Mouse (Mus musculus): ENCODE measurements around the gene Slc35f1. TPM values are rescaled to one million over a fixed set of nuclear protein-coding genes. Genes with fewer than 3 reads are reported as not detected.

Gene Slc35f1
- polyA plus RNA-seq, 1 experiment, result not detected

DNA sequence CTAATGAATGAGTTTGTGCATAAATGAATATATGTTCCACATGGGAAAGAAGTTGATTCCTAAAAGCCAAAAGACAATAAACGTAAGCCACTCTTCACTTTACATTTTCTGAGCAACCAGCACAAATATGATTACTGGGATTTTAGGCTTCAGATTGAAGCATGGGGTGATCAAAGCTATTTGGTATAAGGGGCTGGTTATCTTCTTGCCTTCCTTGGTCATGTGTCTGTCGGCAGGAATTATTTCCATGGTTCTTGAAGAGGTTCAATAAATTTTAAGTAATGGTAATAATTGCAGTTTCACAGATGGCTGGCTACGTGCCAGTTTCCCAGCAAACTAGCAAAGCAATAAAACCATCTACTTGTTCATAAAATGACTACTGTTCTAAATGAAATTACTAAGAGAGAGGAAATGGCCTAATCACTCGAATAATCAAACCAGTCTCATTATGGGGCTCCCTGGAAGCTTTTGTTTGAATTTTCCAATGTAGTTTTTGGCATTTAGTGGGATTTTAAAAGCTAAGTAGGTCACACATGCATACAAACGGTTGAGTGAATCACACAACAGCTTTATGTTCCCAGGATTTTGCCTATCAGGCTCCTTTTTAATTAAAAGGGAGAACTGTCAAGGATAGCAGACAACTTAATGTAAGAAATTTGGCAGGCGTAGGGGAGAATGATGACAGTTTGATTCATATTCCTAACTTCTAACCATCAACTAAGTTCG is 425.5 kb downstream of the Slc35f1 start:
- no peak overlapping the region for H3K4me3 ChIP-seq (replicated peaks)
- no peak for TF ChIP-seq FLI1 (IDR thresholded peaks at IDR 0.05; ENCODE audit: low read length)
- TF ChIP-seq GATA1 (IDR thresholded peaks at IDR 0.05; ENCODE audit: borderline replicate concordance, low read length), result no peak
- no peaks in the 10 kb centered on the region for H3K36me3 ChIP-seq (replicated peaks; ENCODE audit: low read length)
- no peaks in the 10 kb centered on the region for H3K4me1 ChIP-seq
- no peaks in the 10 kb centered on the region for H3K9me3 ChIP-seq
- no peaks in the 10 kb centered on the region for H3K27me3 ChIP-seq (replicated peaks)

GRCm38 (mm10) chr10:53120608-53121007 is 430.3 kb downstream of the Slc35f1 start:
- H3K4me1 ChIP-seq, result no peaks in the 10 kb centered on the region

GRCm38 (mm10) chr10:53124365-53124764 is 434.0 kb downstream of the Slc35f1 start:
- H3K27me3 ChIP-seq (replicated peaks), result no peaks in the 10 kb centered on the region
- H3K36me3 ChIP-seq (replicated peaks; ENCODE audit: low read length), result no peaks in the 10 kb centered on the region
- H3K9me3 ChIP-seq, result no peaks in the 10 kb centered on the region
- TF ChIP-seq GATA1 (IDR thresholded peaks at IDR 0.05; ENCODE audit: borderline replicate concordance, low read length) (no peak), FLI1 (IDR thresholded peaks at IDR 0.05; ENCODE audit: low read length) (no peak)
- no peak overlapping the region for H3K4me3 ChIP-seq (replicated peaks)
- H3K4me1 ChIP-seq, result no peaks in the 10 kb centered on the region

More at GRCm38 (mm10) chr10:53120608-53121007, 430.3 kb downstream of the Slc35f1 start:
- TF ChIP-seq FLI1 (IDR thresholded peaks at IDR 0.05; ENCODE audit: low read length) (no peak), GATA1 (IDR thresholded peaks at IDR 0.05; ENCODE audit: borderline replicate concordance, low read length) (no peak)
- Histone ChIP-seq H3K36me3 (replicated peaks; ENCODE audit: low read length) (no peaks in the 10 kb centered on the region), H3K27me3 (replicated peaks) (no peaks in the 10 kb centered on the region), H3K4me3 (replicated peaks) (no peak overlapping the region), H3K9me3 (no peaks in the 10 kb centered on the region)

- Histone ChIP-seq H3K36me3 (replicated peaks; ENCODE audit: low read length) (no peaks in the 10 kb centered on the region), H3K4me3 (replicated peaks) (no peak overlapping the region), H3K4me1 (no peaks in the 10 kb centered on the region), H3K9me3 (no peaks in the 10 kb centered on the region), H3K27me3 (replicated peaks) (no peaks in the 10 kb centered on the region)
- TF ChIP-seq FLI1 (IDR thresholded peaks at IDR 0.05; ENCODE audit: low read length), result no peak
- no peak for TF ChIP-seq GATA1 (IDR thresholded peaks at IDR 0.05; ENCODE audit: borderline replicate concordance, low read length)
Observed at GRCm38 (mm10) chr10:53132707-53133106, 442.4 kb downstream of the Slc35f1 start.

- H3K4me1 ChIP-seq, result no peaks in the 10 kb centered on the region
- no peaks in the 10 kb centered on the region for H3K36me3 ChIP-seq (replicated peaks; ENCODE audit: low read length)
- TF ChIP-seq FLI1 (IDR thresholded peaks at IDR 0.05; ENCODE audit: low read length) (no peak), GATA1 (IDR thresholded peaks at IDR 0.05; ENCODE audit: borderline replicate concordance, low read length) (no peak)
- no peaks in the 10 kb centered on the region for H3K27me3 ChIP-seq (replicated peaks)
- H3K9me3 ChIP-seq, result peaks cover 11% of the 10 kb centered on the region
- no peak overlapping the region for H3K4me3 ChIP-seq (replicated peaks)
Observed at GRCm38 (mm10) chr10:53150321-53150720, 460.0 kb downstream of the Slc35f1 start.

DNA sequence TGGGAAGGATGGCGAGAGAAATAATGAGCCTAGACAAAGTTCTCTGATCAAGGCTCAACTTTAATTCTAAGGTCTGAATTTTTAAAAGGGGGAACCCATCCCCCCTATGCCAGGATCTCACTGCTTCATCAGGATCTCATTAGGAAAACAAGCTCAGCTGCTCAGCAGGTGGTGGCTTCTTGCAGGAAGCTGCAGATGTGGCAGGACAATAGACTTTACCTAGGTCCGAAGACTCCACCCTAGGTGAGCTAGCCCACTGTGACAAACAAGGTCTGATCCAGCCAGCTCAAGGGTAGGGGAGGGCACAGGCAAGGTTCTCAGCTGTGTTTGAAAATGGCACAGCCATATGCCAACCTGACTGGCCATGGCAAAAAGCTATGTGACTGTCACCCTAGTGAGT is 460.6 kb downstream of the Slc35f1 start:
- no peak for TF ChIP-seq FLI1 (IDR thresholded peaks at IDR 0.05; ENCODE audit: low read length)
- no peak for TF ChIP-seq GATA1 (IDR thresholded peaks at IDR 0.05; ENCODE audit: borderline replicate concordance, low read length)
- Histone ChIP-seq H3K9me3 (peaks cover 11% of the 10 kb centered on the region), H3K36me3 (replicated peaks; ENCODE audit: low read length) (no peaks in the 10 kb centered on the region), H3K27me3 (replicated peaks) (no peaks in the 10 kb centered on the region), H3K4me3 (replicated peaks) (no peak overlapping the region), H3K4me1 (no peaks in the 10 kb centered on the region)

- no peak overlapping the region for H3K4me3 ChIP-seq (replicated peaks)
- no peaks in the 10 kb centered on the region for H3K36me3 ChIP-seq (replicated peaks; ENCODE audit: low read length)
- no peaks in the 10 kb centered on the region for H3K4me1 ChIP-seq
- TF ChIP-seq FLI1 (IDR thresholded peaks at IDR 0.05; ENCODE audit: low read length) (no peak), GATA1 (IDR thresholded peaks at IDR 0.05; ENCODE audit: borderline replicate concordance, low read length) (no peak)
- peaks cover 11% of the 10 kb centered on the region for H3K9me3 ChIP-seq
- no peaks in the 10 kb centered on the region for H3K27me3 ChIP-seq (replicated peaks)
Observed at GRCm38 (mm10) chr10:53156374-53156773, 466.0 kb downstream of the Slc35f1 start.

DNA sequence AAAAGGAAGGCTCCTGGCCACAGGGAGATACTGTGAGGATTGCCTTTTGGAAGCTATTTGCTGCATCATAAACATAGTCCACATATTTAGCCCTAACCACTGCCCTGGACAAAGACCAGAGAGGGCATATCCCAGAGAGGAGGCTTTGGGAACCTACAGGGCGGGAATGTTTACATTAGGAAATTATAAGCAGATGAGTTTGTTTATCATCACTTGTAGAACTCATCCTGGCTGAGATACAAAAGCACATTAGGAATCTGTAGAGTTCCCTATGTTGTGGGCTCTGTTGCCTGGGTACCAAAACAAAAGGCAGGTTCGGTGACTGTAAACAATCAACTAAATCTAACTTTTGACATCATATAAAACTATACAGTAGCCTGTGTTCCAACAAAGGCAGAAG is 467.4 kb downstream of the Slc35f1 start:
- H3K9me3 ChIP-seq, result peaks cover 6% of the 10 kb centered on the region
- no peak overlapping the region for H3K4me3 ChIP-seq (replicated peaks)
- TF ChIP-seq FLI1 (IDR thresholded peaks at IDR 0.05; ENCODE audit: low read length), result no peak
- no peak for TF ChIP-seq GATA1 (IDR thresholded peaks at IDR 0.05; ENCODE audit: borderline replicate concordance, low read length)
- no peaks in the 10 kb centered on the region for H3K36me3 ChIP-seq (replicated peaks; ENCODE audit: low read length)
- no peaks in the 10 kb centered on the region for H3K27me3 ChIP-seq (replicated peaks)
- no peaks in the 10 kb centered on the region for H3K4me1 ChIP-seq
